Mouse (Mus musculus) left cerebral cortex, adult 2 months (tissue): Measurements from ENCODE around the gene Qrich2. TPM values are rescaled to one million over a fixed set of nuclear protein-coding genes. Genes with fewer than 3 reads are reported as not detected.

Experiments
- DNase-seq, 2 experiments: peaks; one replicate each; pipeline ENCODE4 v3.0.0; 2021 to 2022; ENCODE audit warnings: low spot score in 2 of 2, mixed read lengths in 1 of 2; ENCODE audit errors: extremely low spot score in 1 of 2
- H3K27ac ChIP-seq: fragments of 200-600 bp; 2 replicates; pipeline ENCODE4 v1.8.1; 2022
- H3K4me3 ChIP-seq: fragments of 200-600 bp; 2 replicates; pipeline ENCODE4 v1.8.1; 2022
- CTCF ChIP-seq: fragments of 200-600 bp; IDR thresholded peaks from 2 replicates; pipeline ENCODE4 v1.8.1; 2022; ENCODE audit warnings: antibody characterized with exemption, mild to moderate bottlenecking, moderate library complexity
- intact Hi-C: fragments of 180-260 bp; cut with DNase I; formaldehyde crosslinking; loops from one replicate; pipeline ENCODE4 v1.15.1; 2025
- total RNA-seq, 2 experiments: library from RNA; stranded (reverse); gene quantifications; 2 replicates each; pipeline ENCODE4 v1.2.3; 2021

Qrich2 gene
- total RNA-seq, 2 experiments from 2014 or later, result 0.16 TPM; not detected in 1

- no peak for TF ChIP-seq CTCF
- no peak overlapping the region for H3K27ac ChIP-seq
- intact Hi-C loops, result no loop called here
- H3K4me3 ChIP-seq, result no peak overlapping the region
- no peak for DNase-seq
Observed at GRCm38 (mm10) chr11:116440408-116441068, 25.5 kb downstream of the Qrich2 start.

DNA sequence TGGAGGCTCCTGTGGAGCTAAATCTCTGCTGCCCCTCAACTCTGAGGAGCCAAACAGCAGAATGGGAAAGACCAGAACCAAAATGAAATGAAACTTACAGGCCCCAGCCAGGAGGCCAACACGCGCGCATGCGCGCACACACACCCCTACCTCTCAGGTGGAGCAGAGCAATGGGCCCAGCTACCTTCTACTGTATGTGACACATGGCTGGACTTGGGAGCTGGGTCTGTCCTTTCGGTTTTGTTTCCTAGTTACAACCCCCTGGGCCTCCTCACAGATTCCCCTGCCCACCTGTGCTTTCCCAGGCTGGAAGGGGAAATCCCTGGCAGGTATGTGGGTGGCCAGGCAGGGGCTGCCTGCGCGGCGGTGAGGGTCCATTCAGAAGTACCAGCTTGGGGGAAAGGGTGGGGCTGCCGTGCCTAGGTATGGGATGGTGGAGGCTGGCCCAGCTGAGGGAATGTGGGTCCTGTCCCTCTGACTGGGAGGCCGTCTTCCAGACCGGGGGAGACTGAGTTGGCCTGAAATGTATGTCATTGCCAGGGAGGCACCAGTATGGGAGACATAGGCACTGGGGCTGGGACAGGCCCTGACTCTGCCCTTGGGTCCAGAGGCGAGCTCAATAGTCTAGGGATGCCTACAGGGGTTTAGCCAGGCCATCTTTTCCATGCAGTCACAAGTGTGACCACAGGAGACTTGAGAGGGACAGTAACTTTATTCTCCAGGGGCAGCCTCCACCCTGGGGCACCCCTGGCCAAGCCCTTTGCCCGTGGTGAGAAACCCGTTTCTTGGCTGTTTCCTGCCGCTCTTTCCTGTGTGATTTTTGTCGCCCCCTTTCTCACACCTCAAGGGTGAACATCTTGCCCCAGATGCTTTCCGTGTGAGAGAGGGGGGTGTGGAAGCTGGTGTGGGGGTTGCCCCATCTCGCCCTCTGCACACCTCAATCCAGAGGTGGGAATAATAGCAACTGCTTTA is 26.5 kb downstream of the Qrich2 start:
- no peak overlapping the region for H3K27ac ChIP-seq
- DNase-seq, result no peak
- no peak overlapping the region for H3K4me3 ChIP-seq
- intact Hi-C loops, result no loop called here
- no peak for TF ChIP-seq CTCF

DNA sequence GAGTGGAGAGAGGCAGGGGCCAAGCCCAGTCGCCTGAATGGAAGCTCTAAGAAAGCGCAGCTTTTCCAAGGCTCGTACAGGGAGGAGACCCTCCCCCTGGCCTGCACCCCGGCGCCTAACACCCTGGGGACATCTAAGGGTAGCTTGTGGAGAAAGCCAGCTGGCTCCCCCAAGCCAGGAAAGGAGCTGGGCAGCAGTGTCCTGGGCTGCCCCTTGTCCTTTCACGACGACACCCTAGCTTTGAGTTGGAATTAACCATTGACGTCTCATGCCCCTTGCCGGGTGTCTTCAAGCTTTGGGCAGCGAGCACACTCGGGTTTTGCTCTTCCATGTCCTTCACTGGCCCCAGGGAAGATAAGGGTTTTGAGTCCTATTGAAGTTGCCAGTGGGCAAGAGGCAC is 28.5 kb downstream of the Qrich2 start:
- no peak for DNase-seq
- H3K4me3 ChIP-seq, result no peak overlapping the region
- TF ChIP-seq CTCF, result no peak
- no peak overlapping the region for H3K27ac ChIP-seq
- intact Hi-C loops, result no loop called here

DNA sequence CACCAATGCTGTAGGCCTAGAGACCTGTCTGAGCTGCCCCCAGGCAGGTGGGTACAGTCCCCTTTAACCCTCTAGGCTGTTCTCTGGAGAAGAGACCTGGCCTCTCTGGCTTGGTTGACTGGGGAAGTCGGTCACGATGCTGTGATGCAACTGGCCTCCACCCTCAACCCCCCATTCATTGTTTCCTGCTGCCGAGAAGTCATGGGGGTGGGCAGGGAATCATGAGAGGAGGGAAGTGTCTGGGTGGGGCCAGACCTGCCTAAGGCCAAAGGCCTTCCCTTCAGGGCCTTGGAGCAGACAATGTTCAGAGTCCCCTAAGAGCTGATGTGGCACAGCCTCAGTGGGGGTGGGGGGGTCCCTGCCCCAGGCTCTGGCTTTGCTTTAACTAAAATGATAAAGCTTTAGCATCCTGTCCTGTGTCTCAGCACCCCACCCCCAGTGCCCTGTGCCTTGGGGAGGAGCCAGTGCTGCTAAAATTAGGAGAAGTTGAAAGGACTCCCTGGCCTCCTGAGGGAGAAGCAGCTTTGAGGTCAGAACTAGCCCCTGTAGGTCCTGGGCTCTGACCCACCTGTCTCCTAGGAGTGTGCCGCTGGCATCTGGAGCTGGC is 29.2 kb downstream of the Qrich2 start:
- intact Hi-C loops, result no loop called here
- no peak overlapping the region for H3K27ac ChIP-seq
- TF ChIP-seq CTCF, result no peak

DNA sequence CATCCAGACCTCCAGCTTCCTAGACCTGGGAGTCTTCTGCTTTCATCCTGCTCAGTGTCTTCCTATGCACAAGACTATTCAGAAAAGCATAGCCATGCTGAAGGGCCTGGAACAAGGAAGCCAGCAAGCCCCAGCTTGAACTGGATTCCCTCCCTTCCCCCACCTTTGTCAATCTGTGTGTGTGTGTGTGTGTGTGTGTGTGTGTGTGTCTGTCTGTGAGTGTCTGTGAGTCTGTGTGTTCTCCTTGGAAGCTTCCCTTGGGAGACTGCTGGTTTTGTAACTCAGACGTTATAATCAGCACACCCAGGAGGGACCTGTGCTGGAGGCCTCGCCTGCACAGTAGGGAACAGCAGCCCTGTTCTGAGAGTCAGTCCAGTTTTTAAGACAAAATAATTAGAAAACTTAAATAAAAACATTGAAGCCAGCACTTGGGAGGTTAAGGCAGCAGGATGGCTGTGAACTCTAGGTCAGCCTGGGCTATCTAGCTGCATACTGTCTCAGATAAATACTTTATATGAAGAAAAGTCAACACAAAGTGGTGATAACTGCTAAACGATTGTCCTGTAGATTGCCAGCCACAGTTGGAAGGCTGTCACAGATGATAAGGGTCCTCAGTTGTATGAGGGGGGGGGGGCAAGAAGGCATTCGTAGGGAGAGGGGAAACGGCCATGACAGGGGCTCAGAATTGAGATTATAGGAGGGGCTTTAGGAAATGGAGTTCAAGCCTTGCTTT is 29.9 kb downstream of the Qrich2 start:
- intact Hi-C loops, result no loop called here
- no peak for DNase-seq
- H3K27ac ChIP-seq, result no peak overlapping the region
- TF ChIP-seq CTCF, result no peak
- peak overlapping the region; percentile 16; the same call in 1 of the 2 replicates for H3K4me3 ChIP-seq

More for the DNA sequence above, 29.2 kb downstream of the Qrich2 start:
- H3K4me3 ChIP-seq, result no peak overlapping the region
- DNase-seq, result no peak

DNA sequence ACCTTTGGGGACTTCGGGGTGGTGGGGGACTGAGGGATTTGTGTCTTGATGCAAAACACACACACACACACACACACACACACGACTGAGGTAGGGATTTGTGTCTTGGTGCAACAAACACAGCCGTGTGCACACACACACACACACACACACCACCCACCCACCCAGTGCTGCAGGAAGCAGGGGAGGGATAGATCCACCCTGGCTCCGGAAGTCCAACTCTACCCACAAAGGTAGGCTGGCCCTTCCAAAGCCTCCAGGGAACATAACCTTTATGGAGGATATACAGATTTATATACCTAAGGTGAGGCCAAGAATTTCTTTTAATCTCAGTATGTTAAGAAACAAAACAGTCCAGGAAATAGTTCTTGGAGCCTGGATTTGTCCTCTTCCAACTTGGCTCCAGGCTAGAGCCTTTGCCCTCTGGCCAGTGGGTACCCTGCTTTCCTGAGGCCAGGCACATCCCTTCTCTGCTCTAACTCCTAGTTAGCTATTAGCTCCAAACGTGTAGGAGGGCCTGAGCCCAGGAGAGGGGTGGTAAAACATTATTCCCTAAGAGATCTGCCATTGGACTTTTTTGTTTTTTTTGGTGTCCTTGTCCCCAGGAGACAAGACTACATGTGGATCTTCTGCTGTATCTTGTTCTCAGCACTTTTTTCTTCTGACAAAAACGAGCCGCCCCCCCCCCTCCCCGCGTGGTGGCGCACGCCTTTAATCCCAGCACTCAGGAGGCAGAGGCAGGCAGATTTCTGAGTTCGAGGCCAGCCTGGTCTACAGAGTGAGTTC is 30.9 kb downstream of the Qrich2 start:
- no peak for DNase-seq
- H3K4me3 ChIP-seq, result peak overlapping the region; percentile 67
- TF ChIP-seq CTCF, result no peak
- peak overlapping the region; percentile 91 for H3K27ac ChIP-seq
- intact Hi-C loops, result no loop called here

DNA sequence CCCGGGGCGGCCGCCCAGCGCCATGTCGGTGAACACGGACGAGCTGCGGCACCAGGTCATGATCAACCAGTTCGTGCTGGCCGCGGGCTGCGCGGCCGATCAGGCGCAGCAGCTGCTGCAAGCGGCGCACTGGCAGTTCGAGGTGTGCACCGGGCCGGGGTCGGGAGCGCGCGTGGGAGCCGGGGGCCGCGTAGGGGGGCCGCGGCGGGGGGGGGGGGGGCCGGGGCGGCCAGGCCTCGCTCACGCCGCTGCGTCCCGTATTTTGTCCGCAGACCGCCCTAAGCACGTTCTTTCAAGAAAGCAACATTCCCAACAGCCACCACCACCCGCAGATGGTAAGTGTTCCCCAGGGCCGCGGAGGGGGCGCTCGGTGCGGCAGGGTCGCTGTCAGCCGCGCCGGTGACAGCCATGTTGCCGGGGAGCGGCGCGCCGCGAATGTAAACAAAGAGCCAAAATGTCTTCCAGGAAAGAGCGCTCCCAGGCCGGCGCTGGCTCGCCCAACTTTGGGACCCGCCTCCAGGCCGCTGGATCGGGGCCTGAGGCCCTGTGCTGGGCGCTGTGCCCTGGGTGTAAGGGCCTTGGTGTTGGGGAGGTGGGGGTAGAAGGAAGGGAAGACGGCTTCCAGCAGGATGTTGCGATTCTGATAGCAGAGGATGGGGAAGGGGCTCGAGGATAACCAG is 31.6 kb downstream of the Qrich2 start:
- H3K27ac ChIP-seq, result peak overlapping the region; percentile 91
- DNase-seq, result peak; percentile 55 to 57
- no peak for TF ChIP-seq CTCF
- intact Hi-C loops, result no loop called here
- H3K4me3 ChIP-seq, result peak overlapping the region; percentile 67

GRCm38 (mm10) chr11:116433356-116434286 is 32.4 kb downstream of the Qrich2 start, which contains the start of gene Ubald2:
Gene Ubald2, plus strand, starts transcription at chr11:116434094.
- intact Hi-C loops, result no loop called here

DNA sequence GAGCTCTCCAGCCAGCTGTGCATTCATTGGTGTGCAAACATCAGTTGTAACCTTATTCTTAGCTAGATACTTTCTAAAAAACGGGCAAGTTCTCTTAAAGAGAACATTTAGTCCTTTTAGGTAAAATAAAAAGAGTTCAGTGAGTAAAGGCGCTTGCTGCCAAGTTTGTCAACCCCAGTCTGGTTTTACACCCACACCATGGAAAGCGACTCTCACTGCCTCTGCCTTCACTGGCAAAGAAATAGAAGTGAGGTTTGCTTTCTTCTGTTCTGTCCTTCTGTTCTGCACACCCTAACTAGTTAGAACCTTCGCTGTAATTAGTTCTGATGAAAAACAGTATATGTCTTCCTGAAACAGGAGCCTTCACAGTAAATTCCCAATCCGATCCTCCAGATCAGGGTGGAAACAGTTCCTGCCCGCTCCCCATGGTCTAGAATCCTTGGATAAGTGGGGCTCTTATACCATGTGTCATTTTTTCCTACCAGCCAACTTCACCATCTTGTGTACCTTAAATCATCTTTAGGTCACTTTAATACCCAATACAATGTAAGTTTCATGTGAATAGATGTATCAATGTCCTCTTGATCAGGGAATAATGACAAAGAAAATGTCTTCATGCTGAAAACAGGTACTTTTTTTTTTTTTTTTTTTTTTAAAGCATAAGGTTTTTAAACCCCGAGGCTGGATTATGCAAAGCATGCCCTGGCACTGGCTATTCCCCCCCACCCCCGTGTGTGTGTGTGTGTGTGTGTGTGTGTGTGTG is 33.3 kb downstream of the Qrich2 start:
- no peak for DNase-seq
- no peak overlapping the region for H3K4me3 ChIP-seq
- TF ChIP-seq CTCF, result no peak
- no peak overlapping the region for H3K27ac ChIP-seq
- intact Hi-C loops, result loop anchor here (1.0 kb wide), 1 partner anchor 19 kb away; the partner anchor contains the start of gene Rnf157

More at GRCm38 (mm10) chr11:116433356-116434286, 32.4 kb downstream of the Qrich2 start, which contains the start of gene Ubald2:
- TF ChIP-seq CTCF, result no peak
- Histone ChIP-seq H3K27ac (peak within 1 kb of the TSS; percentile 91), H3K4me3 (peak within 1 kb of the TSS; percentile 67)
- DNase-seq, result peak; percentile 97 to 99
